Mouse (Mus musculus) midbrain, embryonic 16.5 days (tissue): ENCODE measurements around the gene Slc23a2. TPM values are rescaled to one million over a fixed set of nuclear protein-coding genes. Genes with fewer than 3 reads are reported as not detected.

Experiments used
- ATAC-seq: fragments of 200-750 bp; cut with Nextera tagmentation; 2 replicates; pipeline ENCODE4 v1.8.0; 2017; ENCODE audit warnings: moderate TSS enrichment
- H3K27ac ChIP-seq: fragments of 300-500 bp; sonication (generic); 2 replicates; pipeline ENCODE4 v1.5.1; 2014; ENCODE audit warnings: mild to moderate bottlenecking, low read length, mixed read lengths
- H3K27me3 ChIP-seq: fragments of 300-500 bp; sonication (generic); 2 replicates; pipeline ENCODE4 v1.6.1; 2014; ENCODE audit warnings: low read depth, low read length, mixed read lengths; ENCODE audit not compliant: control insufficient read depth, insufficient read depth
- H3K36me3 ChIP-seq: fragments of 300-500 bp; sonication (generic); 2 replicates; pipeline ENCODE4 v1.6.1; 2014; ENCODE audit warnings: mild to moderate bottlenecking, low read length, moderate library complexity, mixed read lengths; ENCODE audit not compliant: control insufficient read depth, insufficient read depth
- H3K4me1 ChIP-seq: fragments of 300-500 bp; sonication (generic); 2 replicates; pipeline ENCODE4 v1.6.1; 2014; ENCODE audit warnings: mild to moderate bottlenecking, low read length, mixed read lengths; ENCODE audit not compliant: control insufficient read depth, insufficient read depth
- H3K4me2 ChIP-seq: fragments of 300-500 bp; sonication (generic); 2 replicates; pipeline ENCODE4 v1.6.1; 2014; ENCODE audit warnings: mild to moderate bottlenecking, low read length, mixed read lengths
- H3K4me3 ChIP-seq: fragments of 300-500 bp; sonication (generic); 2 replicates; pipeline ENCODE4 v1.5.1; 2014; ENCODE audit warnings: low read depth, mild to moderate bottlenecking, low read length, moderate library complexity, mixed read lengths
- H3K9ac ChIP-seq: fragments of 300-500 bp; sonication (generic); 2 replicates; pipeline ENCODE4 v1.6.1; 2014; ENCODE audit warnings: low read depth, low read length, mixed read lengths
- H3K9me3 ChIP-seq: fragments of 300-500 bp; sonication (generic); replicated peaks from 2 replicates; pipeline ENCODE4 v1.6.1; 2014; ENCODE audit warnings: mild to moderate bottlenecking, low read length, mixed read lengths; ENCODE audit not compliant: control insufficient read depth, poor library complexity, severe bottlenecking
- WGBS: fragments of 180-500 bp; shearing (Covaris S2); extraction: QIAGEN DNeasy Blood & Tissue Kit; methylation state at CpG from one replicate; pipeline ENCODE4 v1.1.7; 2014; 5-methylcytosine and 5-hydroxymethylcytosine counted together
- polyA plus RNA-seq: library from polyadenylated mRNA; unstranded; fragments of >200 nt; fragmentation: Nextera tagmentation; extraction: Ambion mirVana; gene quantifications from 2 replicates; pipeline ENCODE4 v1.2.1, GENCODE M21; 2015

Gene Slc23a2
- polyA plus RNA-seq, 1 experiment from 2014 or later = 37.9 TPM

DNA sequence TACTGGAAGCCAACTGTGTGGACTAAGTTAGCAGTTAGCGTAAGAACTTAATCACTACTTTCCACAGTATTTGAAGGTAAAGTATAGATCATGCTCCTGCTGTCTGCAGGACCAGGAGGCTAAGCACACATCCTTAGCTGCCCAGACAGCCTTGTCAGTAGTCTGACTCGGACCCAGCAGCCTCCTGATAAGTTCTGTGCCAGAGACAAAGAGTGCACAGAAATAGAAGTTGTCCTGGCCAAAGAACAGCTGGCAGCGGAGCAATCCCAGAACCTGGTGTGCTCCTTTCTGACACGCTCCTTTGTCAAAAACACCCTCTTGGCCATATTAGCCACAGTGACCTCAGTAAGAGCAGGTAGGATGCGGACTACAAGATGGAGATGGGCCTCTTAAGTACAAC, 65.8 kb downstream of the Slc23a2 start:
- Histone ChIP-seq H3K27ac (no peak overlapping the region), H3K36me3 (peaks cover 17% of the 10 kb centered on the region), H3K9me3 (no peaks in the 10 kb centered on the region), H3K4me3 (no peak overlapping the region), H3K27me3 (no peaks in the 10 kb centered on the region), H3K9ac (no peak overlapping the region), H3K4me2 (no peak overlapping the region), H3K4me1 (no peaks in the 10 kb centered on the region)
- ATAC-seq = no peak
- WGBS = 89% methylated on average over 5 of the region's 5 CpGs

DNA sequence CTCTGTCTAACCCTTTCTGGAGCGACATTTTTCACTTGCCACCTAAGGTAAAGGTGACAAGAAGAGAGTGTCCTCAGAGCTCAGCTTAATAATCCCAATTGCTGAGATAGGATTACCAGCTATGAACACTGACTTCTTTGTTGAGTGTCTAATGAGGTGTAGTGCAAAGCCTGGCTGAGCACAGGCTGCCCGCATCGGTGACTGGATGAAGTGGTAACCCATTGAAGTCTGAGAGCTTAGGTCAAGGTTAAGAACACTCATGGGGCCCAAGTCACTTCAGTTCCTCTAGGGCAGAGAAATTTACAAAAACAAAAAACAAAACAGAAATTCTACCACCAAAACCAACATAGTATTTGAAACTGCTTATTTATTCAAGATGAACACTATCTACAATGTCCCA, 71.9 kb downstream of the Slc23a2 start:
- 72% methylated on average over 3 of the region's 3 CpGs for WGBS
- H3K36me3 ChIP-seq = peaks cover 24% of the 10 kb centered on the region

DNA sequence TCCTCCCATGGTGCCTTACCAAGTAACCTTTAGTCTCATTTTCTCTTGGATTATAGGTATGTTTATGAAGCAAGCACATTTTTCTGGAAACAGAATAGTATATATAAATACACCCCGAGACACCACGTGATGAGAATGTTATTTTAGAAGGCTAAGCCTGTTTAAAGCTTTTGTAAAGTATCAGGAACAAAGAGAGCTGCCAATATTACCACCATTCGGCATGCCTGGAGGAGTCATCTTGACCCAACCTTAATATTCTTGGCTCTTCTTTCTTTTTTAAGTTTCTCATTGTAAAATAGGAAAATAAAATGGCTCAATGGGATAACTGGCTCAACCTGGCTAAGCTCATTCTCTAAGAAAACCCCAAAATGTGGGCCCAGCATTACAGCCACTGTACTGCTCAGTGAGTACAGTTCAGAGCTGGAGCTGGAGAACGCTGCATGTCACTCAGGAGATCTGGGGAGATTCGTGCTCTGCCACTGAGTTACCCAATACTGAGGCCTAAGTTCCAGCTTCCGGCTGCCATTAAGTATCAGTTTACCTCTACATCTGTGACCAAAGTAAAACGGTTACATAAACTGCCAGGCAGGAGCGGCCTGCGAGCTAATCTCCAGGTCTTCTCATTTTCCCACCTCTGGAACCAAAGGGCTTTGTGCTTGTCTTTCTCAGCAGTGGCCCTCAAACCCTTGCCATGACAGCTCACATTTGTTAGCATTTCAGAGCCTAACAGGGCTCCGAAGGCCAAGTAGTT, 74.7 kb downstream of the Slc23a2 start:
- no peak for ATAC-seq
- H3K9ac ChIP-seq = no peak overlapping the region
- no peaks in the 10 kb centered on the region for H3K4me1 ChIP-seq
- H3K27ac ChIP-seq = no peak overlapping the region
- no peaks in the 10 kb centered on the region for H3K9me3 ChIP-seq
- no peak overlapping the region for H3K4me2 ChIP-seq
- no peaks in the 10 kb centered on the region for H3K27me3 ChIP-seq
- no peak overlapping the region for H3K4me3 ChIP-seq
- peaks cover 24% of the 10 kb centered on the region for H3K36me3 ChIP-seq
- WGBS = 90% methylated on average over 10 of the region's 10 CpGs

More for the DNA sequence above, 71.9 kb downstream of the Slc23a2 start:
- Histone ChIP-seq H3K4me3 (no peak overlapping the region), H3K27me3 (no peaks in the 10 kb centered on the region), H3K27ac (no peak overlapping the region), H3K4me2 (no peak overlapping the region), H3K9ac (no peak overlapping the region), H3K4me1 (no peaks in the 10 kb centered on the region), H3K9me3 (no peaks in the 10 kb centered on the region)
- ATAC-seq = no peak

DNA sequence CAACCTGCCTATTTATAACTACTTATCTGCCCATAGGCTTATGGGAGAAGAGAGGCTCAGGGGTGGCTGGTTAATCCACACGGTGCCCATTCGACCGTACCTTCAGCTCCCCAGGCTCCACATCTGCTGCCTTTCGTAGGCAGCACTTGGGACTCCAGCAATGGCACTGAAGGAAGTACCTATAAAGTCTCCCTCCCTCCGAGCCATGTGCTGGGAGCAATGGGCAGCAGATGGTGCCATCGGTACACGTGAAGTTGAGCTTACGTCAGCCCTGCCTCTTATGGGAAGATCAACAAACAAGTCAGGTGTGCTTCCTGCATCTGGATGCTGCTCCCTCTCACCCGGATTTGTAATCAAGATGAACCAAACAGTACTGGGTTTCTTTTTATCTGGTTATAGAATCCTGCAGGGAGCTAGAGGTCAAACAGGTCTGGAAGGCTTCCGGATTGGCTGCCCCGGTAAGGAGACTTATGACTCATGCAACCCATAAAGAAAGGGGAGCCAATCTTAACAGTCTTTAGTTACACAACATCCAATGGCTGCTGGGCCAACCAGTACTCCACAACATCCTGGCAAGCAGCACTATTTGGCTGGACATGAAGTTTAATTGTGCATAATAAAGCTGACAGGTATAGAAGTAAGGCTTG, 80.6 kb downstream of the Slc23a2 start:
- ATAC-seq = no peak
- H3K9ac ChIP-seq = no peak overlapping the region
- H3K4me2 ChIP-seq = no peak overlapping the region
- no peaks in the 10 kb centered on the region for H3K4me1 ChIP-seq
- no peaks in the 10 kb centered on the region for H3K27me3 ChIP-seq
- peaks cover 29% of the 10 kb centered on the region for H3K36me3 ChIP-seq
- no peak overlapping the region for H3K4me3 ChIP-seq
- H3K9me3 ChIP-seq = no peaks in the 10 kb centered on the region
- WGBS = 79% methylated on average over 11 of the region's 11 CpGs
- H3K27ac ChIP-seq = no peak overlapping the region

DNA sequence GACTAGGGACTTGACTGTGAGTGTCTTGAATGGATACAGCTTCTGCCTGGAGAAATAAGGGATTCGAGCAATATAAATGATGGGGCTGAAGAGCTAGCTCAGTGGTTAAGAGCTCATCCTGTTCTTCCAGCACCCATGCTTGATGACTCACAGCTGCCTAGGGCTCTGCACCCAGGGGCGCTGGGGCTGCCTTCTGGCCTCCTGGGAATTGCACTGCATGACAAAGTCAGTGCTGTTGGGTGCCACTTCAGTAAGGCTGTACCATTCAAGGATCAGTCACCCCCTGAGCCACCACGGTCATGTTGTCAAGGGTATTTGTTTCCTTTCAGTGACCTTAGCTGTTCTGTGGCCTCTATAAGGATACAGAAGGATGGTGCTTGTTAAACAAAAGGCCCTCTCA, 81.1 kb downstream of the Slc23a2 start:
- ATAC-seq = no peak
- Histone ChIP-seq H3K9ac (no peak overlapping the region), H3K27me3 (no peaks in the 10 kb centered on the region), H3K36me3 (peaks cover 33% of the 10 kb centered on the region), H3K9me3 (no peaks in the 10 kb centered on the region), H3K27ac (no peak overlapping the region), H3K4me1 (no peaks in the 10 kb centered on the region), H3K4me2 (no peak overlapping the region), H3K4me3 (no peak overlapping the region)
- WGBS = 87% methylated on average over 3 of the region's 3 CpGs

DNA sequence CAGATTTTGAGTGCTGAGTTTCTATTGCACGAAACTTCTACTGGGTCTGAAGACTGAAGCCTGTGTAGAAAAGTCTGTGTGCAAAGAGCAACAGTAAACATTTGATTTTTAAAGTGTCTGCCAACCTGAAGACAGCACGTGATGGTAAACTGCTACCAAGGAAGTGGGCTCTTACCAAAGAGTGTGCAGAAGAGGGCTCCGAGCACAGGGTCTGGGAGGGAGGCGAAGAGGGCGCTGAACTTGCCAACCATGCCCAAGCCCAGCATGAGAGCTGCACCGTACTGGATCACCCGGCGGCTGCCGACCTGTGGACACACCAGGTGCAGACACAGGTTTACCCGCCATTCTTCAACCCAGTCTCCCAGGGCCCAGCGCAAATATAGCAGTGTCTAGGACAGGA, 83.0 kb downstream of the Slc23a2 start:
- Histone ChIP-seq H3K27ac (no peak overlapping the region), H3K9ac (no peak overlapping the region), H3K36me3 (peaks cover 38% of the 10 kb centered on the region), H3K27me3 (no peaks in the 10 kb centered on the region), H3K9me3 (no peaks in the 10 kb centered on the region), H3K4me1 (no peaks in the 10 kb centered on the region), H3K4me2 (no peak overlapping the region), H3K4me3 (no peak overlapping the region)
- 93% methylated on average over 11 of the region's 11 CpGs for WGBS
- ATAC-seq = no peak

DNA sequence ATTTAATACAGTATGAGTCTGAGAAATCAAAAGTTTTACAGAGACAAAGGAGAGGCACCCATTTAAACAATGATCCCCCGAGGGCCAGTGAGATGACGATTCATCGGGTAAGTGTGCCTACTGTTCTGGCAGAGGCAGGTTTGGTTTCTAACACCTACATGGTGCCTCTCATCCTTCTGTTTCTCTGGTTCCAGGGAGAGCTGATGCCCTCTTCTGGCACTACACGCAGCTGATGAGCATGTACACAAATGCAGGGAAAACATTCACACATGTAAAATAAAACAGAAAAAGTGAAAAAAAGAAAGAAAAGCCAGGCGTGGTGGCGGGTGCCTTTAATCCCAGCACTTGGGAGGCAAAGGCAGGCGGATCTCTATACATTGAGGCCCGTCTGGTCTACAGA, 85.0 kb downstream of the Slc23a2 start:
- H3K9me3 ChIP-seq = no peaks in the 10 kb centered on the region
- peaks cover 49% of the 10 kb centered on the region for H3K36me3 ChIP-seq
- no peak for ATAC-seq
- H3K4me1 ChIP-seq = no peaks in the 10 kb centered on the region
- no peak overlapping the region for H3K9ac ChIP-seq
- no peak overlapping the region for H3K4me3 ChIP-seq
- H3K27me3 ChIP-seq = no peaks in the 10 kb centered on the region
- H3K27ac ChIP-seq = no peak overlapping the region
- no peak overlapping the region for H3K4me2 ChIP-seq
- WGBS = 87% methylated on average over 8 of the region's 8 CpGs

DNA sequence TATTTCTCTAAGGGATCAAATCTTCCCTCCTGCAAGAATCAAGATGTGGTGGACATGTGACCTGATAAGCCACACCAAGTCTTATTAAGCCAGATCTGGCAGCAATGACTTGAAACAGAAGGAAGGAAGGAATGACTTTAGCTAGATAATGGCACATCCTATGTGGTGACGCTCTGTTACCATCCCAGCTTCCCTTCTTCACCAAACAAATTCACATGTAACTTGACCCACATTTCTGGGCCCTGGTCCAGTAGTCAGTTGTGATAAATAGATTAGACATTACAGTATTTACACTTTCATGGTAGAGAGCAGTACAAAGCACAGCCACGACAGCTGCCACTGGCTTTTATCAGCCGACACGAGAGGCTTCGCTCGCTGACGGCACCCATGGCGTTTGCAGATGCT, 89.6 kb downstream of the Slc23a2 start:
- no peak overlapping the region for H3K4me2 ChIP-seq
- no peak overlapping the region for H3K27ac ChIP-seq
- ATAC-seq = no peak
- no peak overlapping the region for H3K9ac ChIP-seq
- WGBS = 90% methylated on average over 8 of the region's 8 CpGs
- H3K4me3 ChIP-seq = no peak overlapping the region
- no peaks in the 10 kb centered on the region for H3K27me3 ChIP-seq
- no peaks in the 10 kb centered on the region for H3K9me3 ChIP-seq
- H3K4me1 ChIP-seq = no peaks in the 10 kb centered on the region
- peaks cover 37% of the 10 kb centered on the region for H3K36me3 ChIP-seq

DNA sequence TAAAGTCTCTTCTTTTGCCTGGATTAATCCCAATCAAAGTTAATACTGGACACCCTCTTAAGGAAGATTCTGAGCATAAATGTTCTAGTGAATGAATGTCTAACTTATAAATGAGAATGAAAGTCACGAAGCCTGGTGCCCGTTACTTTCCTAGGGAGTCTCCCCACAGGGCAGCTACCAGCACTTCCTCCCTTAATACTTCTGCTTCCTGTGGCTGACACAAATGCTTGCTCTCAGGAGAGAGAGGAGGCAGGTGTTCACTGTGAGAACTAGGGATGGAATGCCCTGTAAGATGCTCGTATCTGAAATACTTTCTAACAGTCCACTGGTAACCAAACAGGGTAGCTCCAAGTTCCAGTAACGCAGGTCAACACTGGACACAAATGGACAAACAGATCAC, 91.1 kb downstream of the Slc23a2 start:
- no peak for ATAC-seq
- WGBS = 90% methylated on average over 4 of the region's 4 CpGs
- no peak overlapping the region for H3K4me3 ChIP-seq

More for the DNA sequence above, 91.1 kb downstream of the Slc23a2 start:
- Histone ChIP-seq H3K27ac (no peak overlapping the region), H3K9ac (no peak overlapping the region), H3K27me3 (no peaks in the 10 kb centered on the region), H3K4me2 (no peak overlapping the region), H3K36me3 (peaks cover 29% of the 10 kb centered on the region), H3K9me3 (no peaks in the 10 kb centered on the region), H3K4me1 (no peaks in the 10 kb centered on the region)
